Mouse (Mus musculus): Measurements from ENCODE around the gene Robo1. TPM values are rescaled to one million over a fixed set of nuclear protein-coding genes. Genes with fewer than 3 reads are reported as not detected.

The Robo1 gene
- total RNA-seq, 2 experiments from 2014 or later: 54.4 to 159 TPM

- no peak for DNase-seq (ENCODE audit: low spot score in 2 of 2)
Measured at GRCm38 (mm10) chr16:72990376-72991167, 682.5 kb downstream of the Robo1 start.

DNA sequence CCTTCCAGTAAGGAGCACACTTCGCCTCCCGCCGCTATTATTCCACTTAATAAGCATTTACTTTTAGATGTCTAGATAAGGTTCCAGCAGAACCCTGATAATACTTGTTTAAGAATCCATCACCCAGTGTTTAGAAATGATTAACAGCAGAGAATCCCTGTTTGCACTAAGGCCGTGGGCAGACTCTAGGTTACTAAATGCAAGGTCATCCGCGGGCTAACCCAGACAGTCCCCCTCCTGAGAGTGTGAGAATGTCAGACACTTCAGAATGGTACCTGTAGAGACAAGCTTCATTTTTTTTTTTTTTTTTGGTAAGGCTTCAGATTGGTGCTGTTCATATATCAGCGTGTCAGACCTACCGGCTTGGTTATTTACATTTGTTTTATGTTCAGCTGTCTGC lies 685.1 kb downstream of the Robo1 start:
- no peak for DNase-seq (ENCODE audit: low spot score in 2 of 2)

DNA sequence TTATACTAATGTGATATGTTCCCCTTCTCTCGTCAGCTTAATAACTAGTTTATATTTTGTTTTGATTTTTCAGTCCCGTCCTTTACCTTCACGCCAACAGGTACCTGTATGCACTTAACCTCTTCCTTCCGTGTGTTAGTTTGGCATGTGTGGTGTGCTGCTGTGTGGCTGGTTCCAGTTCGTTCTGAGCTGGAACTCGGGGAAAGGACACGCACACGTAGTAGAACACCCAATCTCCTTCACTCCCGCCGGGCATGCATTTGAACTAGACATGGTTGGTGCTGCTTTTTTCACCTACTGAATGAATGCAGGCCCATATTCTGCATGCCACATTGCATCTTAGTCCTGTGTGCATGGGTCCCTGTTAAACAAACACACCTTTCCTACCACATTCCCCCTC lies 685.5 kb downstream of the Robo1 start:
- DNase-seq (ENCODE audit: low spot score in 2 of 2): no peak

- peak; percentile 24 to 25 for DNase-seq (ENCODE audit: low spot score in 2 of 2)
Measured at GRCm38 (mm10) chr16:72995251-72995954, 687.3 kb downstream of the Robo1 start.

- DNase-seq (ENCODE audit: low spot score in 2 of 2): no peak
Measured at GRCm38 (mm10) chr16:72995955-72996535, 687.9 kb downstream of the Robo1 start.

GRCm38 (mm10) chr16:72998677-72999076 lies 690.6 kb downstream of the Robo1 start:
- DNase-seq (ENCODE audit: low spot score in 2 of 2): no peak

- no peak for DNase-seq (ENCODE audit: low spot score in 2 of 2)
Measured at GRCm38 (mm10) chr16:73002685-73003084, 694.6 kb downstream of the Robo1 start.

DNA sequence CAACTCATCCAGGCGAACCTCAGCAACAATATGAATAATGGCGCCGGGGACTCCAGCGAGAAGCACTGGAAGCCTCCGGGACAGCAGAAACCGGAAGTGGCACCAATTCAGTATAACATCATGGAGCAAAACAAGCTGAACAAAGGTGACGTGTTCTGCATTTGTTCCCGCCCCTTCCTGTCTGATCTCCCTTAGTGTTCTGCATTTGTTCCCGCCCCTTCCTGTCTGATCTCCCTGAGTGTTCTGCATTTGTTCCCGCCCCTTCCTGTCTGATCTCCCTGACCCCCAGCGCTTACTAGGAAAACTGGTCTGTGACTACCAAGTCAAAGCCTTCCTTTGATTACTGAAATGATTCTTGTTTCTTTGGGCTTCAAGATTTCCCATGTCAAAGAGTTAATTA lies 696.5 kb downstream of the Robo1 start:
- DNase-seq (ENCODE audit: low spot score in 2 of 2): no peak

GRCm38 (mm10) chr16:73005831-73006230 lies 697.7 kb downstream of the Robo1 start:
- no peak for DNase-seq (ENCODE audit: low spot score in 2 of 2)

- no peak for DNase-seq (ENCODE audit: low spot score in 2 of 2)
Measured at GRCm38 (mm10) chr16:73007434-73007833, 699.3 kb downstream of the Robo1 start.

- DNase-seq (ENCODE audit: low spot score in 2 of 2): no peak
Measured at GRCm38 (mm10) chr16:73011313-73011712, 703.2 kb downstream of the Robo1 start.

- no peak for DNase-seq (ENCODE audit: low spot score in 2 of 2)
Measured at GRCm38 (mm10) chr16:73012926-73013325, 704.8 kb downstream of the Robo1 start.

DNA sequence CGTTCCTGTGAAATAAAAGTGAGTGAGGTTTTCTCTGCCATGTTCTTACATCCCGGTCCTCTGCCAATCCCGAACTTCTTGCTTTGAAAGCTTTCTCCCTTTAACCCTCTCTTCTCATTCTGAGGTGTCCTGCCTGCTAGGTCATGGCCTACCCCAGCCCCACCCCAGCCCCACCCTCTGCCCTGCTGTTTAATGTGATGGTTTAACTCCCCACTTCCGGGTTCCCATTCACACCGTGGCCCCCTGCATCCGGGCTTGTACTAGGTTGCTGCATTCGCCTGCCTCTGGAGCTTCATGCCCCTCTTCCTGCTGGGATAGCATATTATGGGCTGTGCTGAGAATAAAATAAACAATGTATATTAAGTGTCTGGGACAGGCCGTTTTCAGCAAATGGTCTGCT lies 706.4 kb downstream of the Robo1 start:
- DNase-seq (ENCODE audit: low spot score in 2 of 2): no peak

DNA sequence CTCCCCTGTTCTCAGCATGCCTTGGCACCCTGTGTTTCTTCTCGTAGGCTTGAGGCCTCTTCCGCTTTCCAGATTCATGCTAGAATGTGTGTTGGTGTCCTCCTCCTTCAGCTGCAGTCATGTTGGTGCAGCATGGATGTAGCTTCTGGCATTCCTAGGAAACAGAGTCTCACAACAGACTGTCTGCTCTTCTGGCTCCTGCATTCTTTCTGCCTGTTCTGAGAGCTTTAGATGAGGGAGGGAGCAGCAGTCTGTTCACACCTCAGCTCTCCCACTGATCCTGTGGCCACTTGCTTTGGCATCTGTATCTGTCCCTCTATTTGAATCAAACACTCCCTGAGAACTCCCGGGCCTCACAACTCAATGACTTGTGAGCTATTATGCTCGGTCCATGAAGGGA lies 707.9 kb downstream of the Robo1 start:
- no peak for DNase-seq (ENCODE audit: low spot score in 2 of 2)

GRCm38 (mm10) chr16:73016801-73017200 lies 708.7 kb downstream of the Robo1 start:
- DNase-seq (ENCODE audit: low spot score in 2 of 2): no peak

- DNase-seq (ENCODE audit: low spot score in 2 of 2): peak; percentile 32 to 50
Measured at GRCm38 (mm10) chr16:73024326-73024725, 716.2 kb downstream of the Robo1 start.

DNA sequence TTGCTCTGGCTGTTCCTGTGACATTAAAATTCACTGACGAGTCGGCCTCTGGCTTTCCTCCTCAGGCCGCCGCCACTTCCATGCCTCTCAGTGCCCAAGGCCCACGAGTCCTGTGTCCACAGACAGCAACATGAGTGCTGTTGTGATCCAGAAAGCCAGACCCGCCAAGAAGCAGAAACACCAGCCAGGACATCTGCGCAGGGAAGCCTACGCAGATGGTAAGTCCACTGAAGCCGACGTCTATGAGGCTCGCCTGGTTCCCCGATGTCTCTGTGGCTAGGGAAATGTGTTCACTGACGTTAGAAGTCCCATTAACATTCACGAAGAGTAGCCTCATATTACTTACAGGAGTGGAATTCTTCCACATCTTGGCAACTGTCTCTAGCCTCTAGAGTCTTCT lies 719.6 kb downstream of the Robo1 start:
- no peak for DNase-seq (ENCODE audit: low spot score in 2 of 2)

DNA sequence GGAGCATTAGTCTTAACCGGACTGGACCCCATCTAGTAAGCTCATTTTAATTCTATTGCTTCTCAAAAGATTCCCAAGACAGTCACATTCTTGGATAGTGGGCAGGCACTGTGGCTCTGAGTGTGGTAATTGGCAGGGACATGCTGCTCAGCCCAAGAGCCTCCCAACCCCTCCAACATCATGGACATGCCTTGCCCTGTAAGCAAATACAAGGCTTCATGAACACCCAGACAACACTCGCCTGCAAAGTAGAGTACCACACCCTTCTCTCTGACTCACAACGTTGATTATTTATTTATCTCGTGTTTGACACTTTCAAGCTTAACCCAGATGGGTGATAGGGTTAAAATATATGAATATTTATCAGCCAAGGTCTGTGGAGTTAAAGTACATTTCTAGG lies 722.9 kb downstream of the Robo1 start:
- DNase-seq (ENCODE audit: low spot score in 2 of 2): no peak

- DNase-seq (ENCODE audit: low spot score in 2 of 2): no peak
Measured at GRCm38 (mm10) chr16:73035210-73035985, 727.3 kb downstream of the Robo1 start.

GRCm38 (mm10) chr16:73038552-73038951 lies 730.4 kb downstream of the Robo1 start:
- no peak for DNase-seq (ENCODE audit: low spot score in 2 of 2)

DNA sequence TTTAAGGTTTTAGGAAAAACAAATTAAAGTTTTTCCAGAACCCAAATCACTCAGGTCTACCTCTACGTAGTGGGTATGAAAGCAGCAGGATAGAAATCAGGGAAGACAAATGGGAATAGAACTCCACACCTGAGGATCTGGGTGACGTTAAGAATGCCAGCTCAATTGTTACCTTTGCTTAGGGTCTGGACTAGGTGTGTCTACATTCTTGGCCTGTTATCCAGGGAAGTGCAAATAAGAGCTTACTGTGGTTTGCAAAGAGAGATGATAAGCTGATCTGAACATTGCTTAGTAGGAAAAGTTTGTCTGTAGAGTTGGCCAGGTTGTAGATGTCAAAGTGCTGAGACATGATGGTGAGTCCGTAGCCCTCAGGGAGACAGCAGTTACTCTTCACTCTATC lies 754.4 kb downstream of the Robo1 start:
- no peak for DNase-seq (ENCODE audit: low spot score in 2 of 2)
